In the genomic region with DNA sequence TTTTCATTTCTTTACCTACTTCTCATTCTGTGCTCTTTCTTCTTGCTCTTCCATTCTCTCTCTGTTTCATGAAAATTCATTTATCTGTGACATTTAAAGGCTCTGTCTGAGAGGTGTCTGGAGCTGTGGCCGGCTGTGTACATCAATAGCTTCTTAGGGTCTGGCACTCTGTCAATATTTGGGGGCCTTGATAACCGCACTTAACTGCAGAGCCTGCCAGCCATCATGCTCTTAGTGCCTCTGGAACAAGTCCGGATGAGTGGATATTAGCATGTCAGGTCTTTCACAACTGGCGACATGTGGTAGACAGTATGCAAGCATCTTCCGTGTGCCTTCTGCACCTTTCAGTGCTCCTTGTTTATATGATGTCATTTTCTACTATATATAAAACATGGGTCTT, we compare ENCODE assay signal across 10 mouse cellular contexts.
"Had no signal": no experiment of that assay in that cellular context is flagged by ENCODE, and none has a peak within 500 bp of the region (broad histone marks: within the 10 kb centered on the region; RNA-seq: fewer than 3 reads in every experiment).

No protein-coding gene starts in this region.

- H3K27ac ChIP-seq: limb, embryonic 13.5 days; liver, embryonic 14.5 days; neural tube, embryonic 15.5 days had no signal

- H3K9ac ChIP-seq: limb, embryonic 13.5 days; liver, embryonic 14.5 days; neural tube, embryonic 15.5 days had no signal

- H3K27me3 ChIP-seq: limb, embryonic 13.5 days; neural tube, embryonic 15.5 days had no signal

- H3K36me3 ChIP-seq: limb, embryonic 13.5 days; neural tube, embryonic 15.5 days had no signal

- H3K4me2 ChIP-seq: limb, embryonic 13.5 days; neural tube, embryonic 15.5 days had no signal

- H3K4me1 ChIP-seq: limb, embryonic 13.5 days; neural tube, embryonic 15.5 days had no signal

- DNase-seq: left cerebral cortex, postnatal 4 days; lung, adult 18-20 months; midbrain, embryonic 14.5 days; right cerebral cortex, adult 18-20 months; right cerebral cortex, postnatal 25 days; thymus, postnatal 36 days had no signal

- H3K4me3 ChIP-seq: limb, embryonic 13.5 days; myocyte; neural tube, embryonic 15.5 days had no signal

- H3K9me3 ChIP-seq: limb, embryonic 13.5 days; neural tube, embryonic 15.5 days had no signal
